Mouse (Mus musculus) liver, embryonic 13.5 days (tissue): ENCODE data around the gene Gpr141. TPM values are rescaled to one million over a fixed set of nuclear protein-coding genes. Genes with fewer than 3 reads are reported as not detected.
"Not testable (repeated sequence)": the region's sequence is repeated elsewhere in the genome, so short reads cannot be mapped to it uniquely, and the experiment has no call there.

Experiments used
- ATAC-seq: fragments of 200-750 bp; cut with Nextera tagmentation; 2 replicates; pipeline ENCODE4 v1.8.0; 2017; ENCODE audit warnings: low read depth, mild to moderate bottlenecking, moderate number of reproducible peaks, moderate library complexity
- DNase-seq: peaks from one replicate; pipeline ENCODE4 v3.0.0; 2022
- H3K27ac ChIP-seq: fragments of 300-500 bp; sonication (generic); 2 replicates; pipeline ENCODE4 v1.5.1; 2015; ENCODE audit warnings: moderate library complexity, mild to moderate bottlenecking, inconsistent platforms
- H3K27me3 ChIP-seq: fragments of 300-500 bp; sonication (generic); 2 replicates; pipeline ENCODE4 v1.6.1; 2015; ENCODE audit warnings: mild to moderate bottlenecking, inconsistent platforms
- H3K36me3 ChIP-seq: fragments of 300-500 bp; sonication (generic); 2 replicates; pipeline ENCODE4 v1.6.1; 2015; ENCODE audit warnings: mild to moderate bottlenecking, inconsistent platforms
- H3K4me1 ChIP-seq: fragments of 300-500 bp; sonication (generic); replicated peaks from 2 replicates; pipeline ENCODE4 v1.6.1; 2015; ENCODE audit warnings: inconsistent platforms
- H3K4me2 ChIP-seq: fragments of 300-500 bp; sonication (generic); 2 replicates; pipeline ENCODE4 v1.6.1; 2015; ENCODE audit warnings: inconsistent platforms, mild to moderate bottlenecking, moderate library complexity
- H3K4me3 ChIP-seq: fragments of 300-500 bp; sonication (generic); replicated peaks from 2 replicates; pipeline ENCODE4 v1.5.1; 2015; ENCODE audit warnings: mild to moderate bottlenecking, inconsistent platforms
- H3K9ac ChIP-seq: fragments of 300-500 bp; sonication (generic); 2 replicates; pipeline ENCODE4 v1.6.1; 2015; ENCODE audit warnings: mild to moderate bottlenecking, inconsistent platforms
- H3K9me3 ChIP-seq: fragments of 300-500 bp; sonication (generic); replicated peaks from 2 replicates; pipeline ENCODE4 v1.6.1; 2016; ENCODE audit warnings: inconsistent platforms
- WGBS: fragments of 180-500 bp; shearing (Covaris S2); methylation state at CpG from one replicate; pipeline ENCODE4 v1.1.7; 2015; ENCODE audit not compliant: insufficient replicate concordance; 5-methylcytosine and 5-hydroxymethylcytosine counted together
- polyA plus RNA-seq: library from polyadenylated mRNA; unstranded; fragments of >200 nt; fragmentation: Nextera tagmentation; extraction: Ambion mirVana; gene quantifications from 2 replicates; pipeline ENCODE4 v1.2.1, GENCODE M21; 2015

Gene Gpr141
- polyA plus RNA-seq, 1 experiment from 2014 or later: 1.3 TPM

DNA sequence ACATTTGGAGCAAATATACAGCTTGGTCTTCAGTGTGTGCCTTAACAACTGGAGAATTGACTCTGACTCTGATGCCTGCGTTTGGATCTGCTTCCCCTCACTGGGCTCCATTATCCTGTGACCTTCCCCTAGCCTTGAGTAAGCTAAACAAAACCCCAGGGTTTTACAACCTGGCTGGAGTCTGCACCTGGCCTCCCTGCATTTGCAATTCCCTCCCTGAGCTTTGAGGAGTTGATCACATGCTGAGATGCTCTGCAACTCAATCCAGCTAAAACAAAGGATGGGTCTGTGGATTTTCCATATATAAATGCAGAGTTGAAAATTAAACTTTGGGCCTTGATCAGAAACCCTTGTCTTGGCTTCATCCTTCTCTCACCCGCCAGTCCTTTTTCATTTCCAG is 4.8 kb downstream of the Gpr141 start:
- H3K4me1 ChIP-seq: no peaks in the 10 kb centered on the region
- no peak overlapping the region for H3K9ac ChIP-seq
- 47% methylated on average over 2 of the region's 2 CpGs for WGBS
- ATAC-seq: no peak
- no peak for DNase-seq
- H3K27me3 ChIP-seq: no peaks in the 10 kb centered on the region
- no peak overlapping the region for H3K4me3 ChIP-seq
- H3K4me2 ChIP-seq: no peak overlapping the region
- no peak overlapping the region for H3K27ac ChIP-seq
- no peaks in the 10 kb centered on the region for H3K36me3 ChIP-seq
- no peaks in the 10 kb centered on the region for H3K9me3 ChIP-seq

DNA sequence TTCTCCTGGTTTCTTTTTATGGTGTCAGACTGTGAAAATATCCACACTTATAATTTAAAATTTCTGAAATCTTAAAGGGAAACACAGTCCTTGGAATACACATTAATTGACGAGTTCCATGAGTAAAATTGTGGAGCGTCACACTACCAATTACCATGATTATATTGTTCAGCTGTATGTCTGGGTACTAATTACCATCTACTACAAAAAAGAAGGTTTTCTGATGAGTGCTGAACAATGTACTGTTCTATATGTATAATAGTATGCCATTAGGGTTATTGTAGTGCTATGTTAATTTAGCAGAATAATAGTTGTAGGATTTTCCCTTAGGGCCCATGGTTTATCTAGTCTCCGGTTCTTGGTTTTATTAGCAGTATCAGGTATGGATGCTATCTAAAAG is 29.1 kb downstream of the Gpr141 start:
- no peak overlapping the region for H3K4me3 ChIP-seq
- ATAC-seq (no peak), DNase-seq (no peak)
- no peak overlapping the region for H3K9ac ChIP-seq
- H3K4me2 ChIP-seq: no peak overlapping the region
- WGBS: 70% methylated on average over 3 of the region's 3 CpGs
- H3K27me3 ChIP-seq: no peaks in the 10 kb centered on the region
- H3K4me1 ChIP-seq: no peaks in the 10 kb centered on the region
- no peaks in the 10 kb centered on the region for H3K9me3 ChIP-seq
- no peaks in the 10 kb centered on the region for H3K36me3 ChIP-seq
- H3K27ac ChIP-seq: no peak overlapping the region

DNA sequence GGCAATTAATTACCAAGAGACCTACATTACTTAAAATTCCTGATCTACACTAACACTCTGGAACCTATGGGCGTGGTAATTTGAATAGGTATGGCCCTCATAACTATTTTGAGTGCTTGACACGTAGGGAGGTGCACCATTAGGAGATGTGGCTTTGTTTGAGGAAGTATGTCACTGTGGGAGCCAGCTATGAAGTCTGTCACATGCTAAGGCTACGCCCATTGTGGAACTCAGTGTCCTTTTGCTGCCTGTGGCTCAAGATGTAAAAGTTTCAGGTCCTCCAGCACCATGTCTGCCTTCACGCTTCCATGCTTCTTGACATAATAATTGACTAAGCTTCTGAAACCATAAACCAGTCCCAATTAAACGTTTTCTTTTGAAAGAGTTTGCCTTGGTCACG is 29.6 kb downstream of the Gpr141 start:
- H3K27me3 ChIP-seq: no peaks in the 10 kb centered on the region
- ATAC-seq (no peak), DNase-seq (no peak)
- no peak overlapping the region for H3K4me2 ChIP-seq
- H3K36me3 ChIP-seq: no peaks in the 10 kb centered on the region
- H3K4me3 ChIP-seq: no peak overlapping the region
- 49% methylated on average over 6 of the region's 6 CpGs for WGBS
- no peak overlapping the region for H3K27ac ChIP-seq
- no peak overlapping the region for H3K9ac ChIP-seq
- no peaks in the 10 kb centered on the region for H3K9me3 ChIP-seq
- H3K4me1 ChIP-seq: no peaks in the 10 kb centered on the region

DNA sequence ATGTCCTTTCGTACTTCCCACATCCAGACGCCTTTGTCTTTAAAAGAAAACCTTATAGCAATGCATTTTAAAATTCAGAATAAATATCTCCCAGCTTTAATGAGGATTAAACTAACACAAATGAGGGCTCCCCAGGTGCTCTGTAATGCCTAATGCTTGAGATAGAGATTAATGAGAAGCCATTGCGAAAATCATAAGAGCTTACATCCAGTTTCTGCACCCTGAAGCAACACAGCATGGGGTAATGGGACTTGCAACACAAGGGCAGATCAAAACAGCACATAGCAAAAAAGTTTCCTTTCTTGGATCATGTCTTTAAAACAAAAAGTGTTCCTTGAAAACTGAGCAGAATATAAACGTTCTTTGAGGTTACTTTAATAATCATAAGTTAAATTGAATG is 30.3 kb downstream of the Gpr141 start:
- DNase-seq (no peak), ATAC-seq (no peak)
- no peaks in the 10 kb centered on the region for H3K36me3 ChIP-seq
- no peak overlapping the region for H3K9ac ChIP-seq
- WGBS: 65% methylated on average over 4 of the region's 4 CpGs
- H3K9me3 ChIP-seq: no peaks in the 10 kb centered on the region
- H3K4me2 ChIP-seq: no peak overlapping the region
- no peaks in the 10 kb centered on the region for H3K27me3 ChIP-seq
- H3K27ac ChIP-seq: no peak overlapping the region
- no peaks in the 10 kb centered on the region for H3K4me1 ChIP-seq
- H3K4me3 ChIP-seq: no peak overlapping the region

DNA sequence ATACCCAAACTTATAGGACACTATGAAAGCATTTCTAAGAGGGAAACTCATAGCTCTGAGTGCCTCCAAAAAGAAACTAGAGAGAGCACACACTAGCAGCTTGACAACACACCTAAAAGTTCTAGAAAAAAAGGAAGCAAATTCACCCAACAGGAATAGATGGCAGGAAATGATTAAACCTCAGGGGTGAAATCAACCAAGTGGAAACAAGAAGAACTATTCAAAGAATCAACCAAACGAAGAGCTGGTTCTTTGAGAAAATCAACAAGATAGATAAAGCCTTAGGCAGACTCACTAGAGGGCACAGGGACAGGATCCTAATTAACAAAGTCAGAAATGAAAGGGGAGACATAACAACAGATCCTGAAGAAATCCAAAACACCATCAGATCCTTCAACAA is 36.1 kb downstream of the Gpr141 start:
- H3K27ac ChIP-seq, H3K9ac ChIP-seq, H3K27me3 ChIP-seq, H3K4me3 ChIP-seq, H3K4me2 ChIP-seq, H3K36me3 ChIP-seq, DNase-seq, H3K9me3 ChIP-seq, H3K4me1 ChIP-seq, ATAC-seq: not testable (repeated sequence)
- 0% methylated on average over 1 of the region's 1 CpGs for WGBS

DNA sequence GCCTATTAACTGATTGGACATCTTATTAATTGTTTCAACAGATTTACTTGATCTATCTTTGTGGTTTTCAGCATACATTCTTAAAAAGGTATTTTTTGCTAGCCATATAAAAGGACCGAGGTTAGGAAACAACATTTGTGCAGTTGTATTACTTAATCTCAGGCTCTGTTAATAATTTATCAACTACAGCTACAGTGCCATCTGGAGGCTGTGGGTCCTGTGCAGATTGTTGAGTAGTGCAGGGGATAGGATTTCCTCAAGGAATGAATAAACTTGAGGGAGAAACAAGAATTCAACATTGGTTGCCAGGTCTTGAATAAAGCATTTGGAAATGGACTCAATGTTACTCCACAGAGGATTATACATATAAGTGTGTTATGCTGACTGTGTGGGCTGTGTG is 53.9 kb downstream of the Gpr141 start:
- DNase-seq: no peak
- no peak for ATAC-seq
- Histone ChIP-seq H3K4me2 (no peak overlapping the region), H3K4me1 (no peaks in the 10 kb centered on the region), H3K36me3 (no peaks in the 10 kb centered on the region), H3K27me3 (no peaks in the 10 kb centered on the region), H3K9me3 (no peaks in the 10 kb centered on the region), H3K9ac (no peak overlapping the region), H3K27ac (no peak overlapping the region), H3K4me3 (no peak overlapping the region)
- WGBS: 57% methylated on average over 1 of the region's 1 CpGs

DNA sequence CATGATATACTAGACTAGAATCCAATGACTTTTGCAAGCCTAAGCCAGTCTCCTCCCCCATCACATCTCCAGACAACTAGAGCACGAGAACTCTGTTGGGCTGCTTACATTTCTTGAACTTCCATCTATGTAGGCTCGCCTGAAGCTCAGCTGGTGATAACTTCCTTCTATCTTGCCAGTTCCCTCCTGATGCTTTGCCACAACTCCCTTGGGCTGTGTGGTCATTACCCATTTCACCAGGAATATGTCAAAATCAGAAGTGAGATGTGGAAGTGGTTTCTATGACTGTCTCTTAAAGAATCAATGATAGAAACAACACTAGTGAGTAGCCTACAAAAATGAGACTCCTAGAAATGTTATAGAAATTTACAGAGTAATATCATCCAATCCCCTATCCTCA is 56.9 kb downstream of the Gpr141 start:
- no peak overlapping the region for H3K27ac ChIP-seq
- no peaks in the 10 kb centered on the region for H3K4me1 ChIP-seq
- no peak overlapping the region for H3K4me2 ChIP-seq
- H3K9me3 ChIP-seq: no peaks in the 10 kb centered on the region
- DNase-seq: no peak
- no peak for ATAC-seq
- 38% methylated on average over 2 of the region's 2 CpGs for WGBS
- H3K4me3 ChIP-seq: no peak overlapping the region
- no peaks in the 10 kb centered on the region for H3K36me3 ChIP-seq
- H3K9ac ChIP-seq: no peak overlapping the region
- H3K27me3 ChIP-seq: no peaks in the 10 kb centered on the region

DNA sequence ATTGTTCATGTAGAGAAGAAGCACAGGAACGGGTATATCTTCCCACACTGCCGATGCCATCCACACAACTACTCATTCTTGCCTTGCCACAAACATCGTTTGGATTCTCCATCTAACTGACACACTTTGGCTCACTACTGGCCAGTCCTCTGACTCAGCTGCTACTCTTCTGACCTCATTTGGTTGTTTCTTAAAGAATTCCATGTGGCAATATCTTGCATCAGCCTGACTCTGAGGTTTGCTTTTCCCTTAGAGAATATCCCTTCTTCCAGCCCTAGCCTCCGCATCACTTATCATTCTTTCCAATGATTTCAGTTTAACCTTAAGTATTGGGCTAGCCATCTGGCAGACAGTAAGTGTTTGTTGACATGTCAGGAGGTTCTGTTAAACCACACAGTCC is 59.8 kb downstream of the Gpr141 start:
- ATAC-seq (no peak), DNase-seq (no peak)
- no peak overlapping the region for H3K4me3 ChIP-seq
- no peaks in the 10 kb centered on the region for H3K4me1 ChIP-seq
- H3K27ac ChIP-seq: no peak overlapping the region
- H3K9me3 ChIP-seq: no peaks in the 10 kb centered on the region
- no peaks in the 10 kb centered on the region for H3K27me3 ChIP-seq
- H3K4me2 ChIP-seq: no peak overlapping the region
- H3K36me3 ChIP-seq: no peaks in the 10 kb centered on the region
- no peak overlapping the region for H3K9ac ChIP-seq
- 73% methylated on average over 4 of the region's 4 CpGs for WGBS

DNA sequence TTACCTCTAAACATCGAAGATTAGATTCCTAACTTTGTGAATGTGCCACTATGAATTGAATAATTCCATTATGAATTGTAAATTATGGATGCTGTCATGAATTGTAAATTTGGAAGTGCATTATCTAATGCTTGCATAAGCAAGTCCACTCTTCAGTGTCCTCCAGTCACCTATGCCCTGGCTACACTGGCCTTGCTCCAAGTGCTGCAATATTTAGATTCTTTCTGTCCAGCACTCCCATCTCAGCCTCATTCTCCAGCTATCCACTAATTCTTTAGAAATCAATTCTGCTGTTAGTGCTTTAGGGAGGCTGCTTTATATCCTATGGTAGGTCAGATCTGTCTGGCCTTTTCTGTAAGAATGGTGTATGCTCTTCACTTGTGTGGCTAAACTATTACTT is 60.8 kb downstream of the Gpr141 start:
- Histone ChIP-seq H3K27ac (no peak overlapping the region), H3K27me3 (no peaks in the 10 kb centered on the region), H3K4me3 (no peak overlapping the region), H3K4me2 (no peak overlapping the region), H3K4me1 (no peaks in the 10 kb centered on the region), H3K36me3 (no peaks in the 10 kb centered on the region), H3K9me3 (no peaks in the 10 kb centered on the region), H3K9ac (no peak overlapping the region)
- DNase-seq (no peak), ATAC-seq (no peak)
- 65% methylated on average over 1 of the region's 1 CpGs for WGBS

DNA sequence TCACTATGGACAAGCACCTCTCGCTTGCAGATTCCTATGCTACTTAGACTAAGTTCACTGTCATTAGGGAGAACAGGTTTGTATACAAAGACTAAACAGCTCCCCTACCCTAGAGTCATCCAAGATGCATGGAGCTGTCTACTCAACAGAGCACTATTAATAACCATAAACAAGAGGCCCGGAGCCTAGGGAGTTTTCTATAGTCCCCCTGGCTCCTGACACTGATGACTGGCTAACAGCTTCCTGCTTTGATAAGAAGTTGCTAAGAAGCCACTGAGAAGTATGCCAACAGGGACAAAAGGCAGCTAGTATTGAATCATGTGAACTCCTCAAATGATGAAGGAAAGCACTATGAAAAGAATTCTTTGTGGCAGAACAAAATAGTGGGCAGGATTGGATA is 78.3 kb downstream of the Gpr141 start:
- H3K4me2 ChIP-seq: no peak overlapping the region
- H3K9me3 ChIP-seq: no peaks in the 10 kb centered on the region
- no peaks in the 10 kb centered on the region for H3K27me3 ChIP-seq
- H3K9ac ChIP-seq: no peak overlapping the region
- H3K4me1 ChIP-seq: no peaks in the 10 kb centered on the region
- ATAC-seq: no peak
- no peak overlapping the region for H3K27ac ChIP-seq
- H3K36me3 ChIP-seq: no peaks in the 10 kb centered on the region
- no peak for DNase-seq
- H3K4me3 ChIP-seq: no peak overlapping the region
- WGBS: 35% methylated on average over 2 of the region's 2 CpGs

DNA sequence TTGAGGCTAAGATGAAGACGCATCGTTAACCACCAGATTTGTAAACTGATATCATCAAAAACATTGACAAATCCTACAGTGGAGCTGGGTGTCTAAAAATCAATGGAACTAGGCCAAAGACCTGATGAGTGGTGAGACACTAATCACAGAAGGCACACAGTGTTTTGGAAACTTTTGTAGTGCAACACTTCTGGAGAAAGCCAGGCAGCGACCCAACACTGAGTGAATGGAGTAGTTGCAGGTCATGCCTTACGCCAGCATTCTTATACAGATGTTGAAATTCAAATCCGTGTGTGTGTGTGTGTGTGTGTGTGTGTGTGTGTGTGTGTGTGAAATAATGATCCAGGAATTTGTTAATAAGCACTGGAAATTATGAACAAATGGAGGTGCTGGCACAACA is 79.5 kb downstream of the Gpr141 start:
- Histone ChIP-seq H3K36me3 (no peaks in the 10 kb centered on the region), H3K4me3 (no peak overlapping the region), H3K27me3 (no peaks in the 10 kb centered on the region), H3K4me2 (no peak overlapping the region), H3K9ac (no peak overlapping the region), H3K4me1 (no peaks in the 10 kb centered on the region), H3K9me3 (no peaks in the 10 kb centered on the region), H3K27ac (no peak overlapping the region)
- no peak for DNase-seq
- no peak for ATAC-seq
- WGBS: 71% methylated on average over 5 of the region's 5 CpGs

DNA sequence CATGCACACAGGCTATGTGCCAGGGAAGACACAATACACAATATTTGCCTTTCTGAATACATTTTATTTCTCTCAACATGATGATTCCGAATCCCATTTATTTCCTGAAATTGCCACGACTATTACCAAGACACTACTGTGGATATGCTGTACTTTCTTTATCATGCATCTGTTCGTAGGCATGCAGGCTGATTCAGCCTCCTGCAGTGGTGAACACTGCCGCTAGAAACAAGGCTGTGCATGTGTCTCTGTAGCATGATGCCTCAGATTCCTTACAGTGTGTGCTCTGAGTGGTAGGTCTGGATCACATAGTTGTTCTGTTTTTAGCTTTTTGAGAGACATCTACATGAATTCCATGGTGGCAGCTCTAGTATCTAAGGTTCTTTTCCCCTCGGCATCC is 89.5 kb downstream of the Gpr141 start:
- H3K9ac ChIP-seq: no peak overlapping the region
- H3K27me3 ChIP-seq: no peaks in the 10 kb centered on the region
- 71% methylated on average over 5 of the region's 5 CpGs for WGBS
- no peak overlapping the region for H3K4me2 ChIP-seq
- no peaks in the 10 kb centered on the region for H3K4me1 ChIP-seq
- ATAC-seq (no peak), DNase-seq (no peak)
- H3K27ac ChIP-seq: no peak overlapping the region
- no peak overlapping the region for H3K4me3 ChIP-seq
- H3K36me3 ChIP-seq: no peaks in the 10 kb centered on the region
- H3K9me3 ChIP-seq: no peaks in the 10 kb centered on the region

DNA sequence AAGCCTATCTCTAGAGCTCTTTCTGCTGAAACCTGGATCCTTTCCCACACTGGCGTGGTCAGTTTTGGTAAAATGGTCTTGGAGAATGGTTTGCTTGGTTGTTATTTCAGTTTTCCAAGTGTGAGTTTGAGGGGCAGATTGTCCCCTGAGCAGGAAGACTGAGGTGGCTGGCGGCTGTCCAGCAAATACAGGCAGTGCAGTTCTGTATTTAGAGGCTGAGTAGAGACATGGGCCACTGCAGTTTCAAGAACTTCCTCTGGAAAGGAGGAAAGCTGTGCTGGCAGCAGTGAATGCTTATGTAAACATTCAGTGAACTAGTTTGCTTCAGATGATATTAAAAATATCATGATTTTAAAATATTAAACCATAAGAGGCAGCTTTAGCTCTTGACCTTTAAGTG is 93.2 kb downstream of the Gpr141 start:
- no peak overlapping the region for H3K4me3 ChIP-seq
- 35% methylated on average over 2 of the region's 2 CpGs for WGBS
- no peak overlapping the region for H3K9ac ChIP-seq
- DNase-seq (no peak), ATAC-seq (no peak)
- H3K9me3 ChIP-seq: no peaks in the 10 kb centered on the region
- no peaks in the 10 kb centered on the region for H3K4me1 ChIP-seq
- H3K27ac ChIP-seq: no peak overlapping the region
- no peak overlapping the region for H3K4me2 ChIP-seq
- H3K27me3 ChIP-seq: no peaks in the 10 kb centered on the region
- H3K36me3 ChIP-seq: no peaks in the 10 kb centered on the region
